Mouse (Mus musculus) limb, embryonic 12.5 days (tissue): ENCODE measurements around the gene Slc10a7. TPM values are rescaled to one million over a fixed set of nuclear protein-coding genes. Genes with fewer than 3 reads are reported as not detected.

Experiments used
- ATAC-seq: fragments of 200-750 bp; cut with Nextera tagmentation; 2 replicates; pipeline ENCODE4 v1.8.0; 2017; ENCODE audit warnings: low read depth, moderate TSS enrichment; ENCODE audit not compliant: insufficient number of reproducible peaks, insufficient read depth, low FRiP score, low TSS enrichment
- H3K27ac ChIP-seq: fragments of 300-500 bp; sonication (generic); 2 replicates; pipeline ENCODE4 v1.5.1; 2016; ENCODE audit warnings: mild to moderate bottlenecking, moderate library complexity
- H3K27me3 ChIP-seq: fragments of 300-500 bp; sonication (generic); 2 replicates; pipeline ENCODE4 v1.6.1; 2016; ENCODE audit warnings: mild to moderate bottlenecking, moderate library complexity
- H3K36me3 ChIP-seq: fragments of 300-500 bp; sonication (generic); 2 replicates; pipeline ENCODE4 v1.6.1; 2016; ENCODE audit warnings: mild to moderate bottlenecking, moderate library complexity
- H3K4me1 ChIP-seq: fragments of 300-500 bp; sonication (generic); replicated peaks from 2 replicates; pipeline ENCODE4 v1.6.1; 2016
- H3K4me2 ChIP-seq: fragments of 300-500 bp; sonication (generic); 2 replicates; pipeline ENCODE4 v1.6.1; 2016; ENCODE audit warnings: mild to moderate bottlenecking, moderate library complexity
- H3K4me3 ChIP-seq: fragments of 300-500 bp; sonication (generic); replicated peaks from 2 replicates; pipeline ENCODE4 v1.5.1; 2016; ENCODE audit warnings: mild to moderate bottlenecking
- H3K9ac ChIP-seq: fragments of 300-500 bp; sonication (generic); replicated peaks from 2 replicates; pipeline ENCODE4 v1.6.1; 2016; ENCODE audit warnings: mild to moderate bottlenecking, moderate library complexity
- H3K9me3 ChIP-seq: fragments of 300-500 bp; sonication (generic); 2 replicates; pipeline ENCODE4 v1.6.1; 2016; ENCODE audit warnings: mild to moderate bottlenecking, moderate library complexity
- WGBS: fragments of 180-500 bp; shearing (Covaris S2); methylation state at CpG from one replicate; pipeline ENCODE4 v1.1.7; 2016; 5-methylcytosine and 5-hydroxymethylcytosine counted together
- polyA plus RNA-seq: library from polyadenylated mRNA; unstranded; fragments of >200 nt; fragmentation: Nextera tagmentation; extraction: Ambion mirVana; gene quantifications from 2 replicates; pipeline ENCODE4 v1.2.1, GENCODE M21; 2016

The Slc10a7 gene
- polyA plus RNA-seq, 1 experiment from 2014 or later = 17.5 TPM

- Histone ChIP-seq H3K9ac (no peak overlapping the region), H3K27ac (peak overlapping the region; percentile 96), H3K4me3 (no peak overlapping the region), H3K4me1 (peaks cover 35% of the 10 kb centered on the region), H3K4me2 (peak overlapping the region; percentile 17; the same call in 1 of the 2 replicates), H3K27me3 (no peaks in the 10 kb centered on the region), H3K36me3 (no peaks in the 10 kb centered on the region), H3K9me3 (no peaks in the 10 kb centered on the region)
- WGBS = 61% methylated on average over 3 of the region's 3 CpGs
- ATAC-seq = 0 out of 2 replicates have a peak, but pooled peaks have one; percentile 5
These were observed 232.3 kb downstream of the Slc10a7 start for GRCm38 (mm10) chr8:78741496-78741895.

DNA sequence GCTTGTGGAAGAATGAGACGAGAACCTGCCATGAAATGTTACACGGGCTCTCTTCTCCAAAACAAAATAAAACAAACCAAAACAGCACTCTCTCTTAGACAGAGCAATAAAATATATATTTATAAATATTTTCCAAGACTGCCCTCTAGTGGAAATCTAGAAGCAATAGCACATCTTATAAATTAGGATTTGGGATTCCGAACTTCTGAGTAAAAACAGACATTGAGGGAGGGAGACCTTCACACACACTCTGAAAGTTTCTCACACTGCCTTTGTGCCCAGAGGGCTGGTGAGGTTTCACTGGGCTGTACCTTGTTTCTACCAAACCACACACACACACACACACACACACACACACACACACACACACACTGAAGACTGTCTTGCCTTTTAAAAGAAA lies 232.8 kb downstream of the Slc10a7 start:
- H3K4me2 ChIP-seq = peak overlapping the region; percentile 17; the same call in 1 of the 2 replicates
- WGBS = 17% methylated on average over 3 of the region's 3 CpGs
- ATAC-seq = peak; percentile 71

GRCm38 (mm10) chr8:78742453-78742852 lies 233.3 kb downstream of the Slc10a7 start:
- Histone ChIP-seq H3K9me3 (no peaks in the 10 kb centered on the region), H3K4me1 (peaks cover 35% of the 10 kb centered on the region), H3K27ac (peak overlapping the region; percentile 96), H3K9ac (no peak overlapping the region), H3K36me3 (no peaks in the 10 kb centered on the region), H3K4me2 (no peak overlapping the region), H3K27me3 (no peaks in the 10 kb centered on the region), H3K4me3 (no peak overlapping the region)
- WGBS = 21% methylated on average over 2 of the region's 2 CpGs
- peak; percentile 90 for ATAC-seq

More for the DNA sequence above, 232.8 kb downstream of the Slc10a7 start:
- H3K9me3 ChIP-seq = no peaks in the 10 kb centered on the region
- H3K36me3 ChIP-seq = no peaks in the 10 kb centered on the region
- H3K27me3 ChIP-seq = no peaks in the 10 kb centered on the region
- peaks cover 35% of the 10 kb centered on the region for H3K4me1 ChIP-seq
- H3K9ac ChIP-seq = no peak overlapping the region
- peak overlapping the region; percentile 96 for H3K27ac ChIP-seq
- H3K4me3 ChIP-seq = no peak overlapping the region

GRCm38 (mm10) chr8:78747052-78747451 lies 237.9 kb downstream of the Slc10a7 start:
- H3K9me3 ChIP-seq = no peaks in the 10 kb centered on the region
- H3K4me1 ChIP-seq = peaks cover 31% of the 10 kb centered on the region
- H3K36me3 ChIP-seq = no peaks in the 10 kb centered on the region
- no peak overlapping the region for H3K4me3 ChIP-seq
- no peak overlapping the region for H3K4me2 ChIP-seq
- H3K27me3 ChIP-seq = no peaks in the 10 kb centered on the region; the same call in 1 of the 2 replicates
- H3K27ac ChIP-seq = no peak overlapping the region
- no peak overlapping the region for H3K9ac ChIP-seq
- no peak for ATAC-seq

DNA sequence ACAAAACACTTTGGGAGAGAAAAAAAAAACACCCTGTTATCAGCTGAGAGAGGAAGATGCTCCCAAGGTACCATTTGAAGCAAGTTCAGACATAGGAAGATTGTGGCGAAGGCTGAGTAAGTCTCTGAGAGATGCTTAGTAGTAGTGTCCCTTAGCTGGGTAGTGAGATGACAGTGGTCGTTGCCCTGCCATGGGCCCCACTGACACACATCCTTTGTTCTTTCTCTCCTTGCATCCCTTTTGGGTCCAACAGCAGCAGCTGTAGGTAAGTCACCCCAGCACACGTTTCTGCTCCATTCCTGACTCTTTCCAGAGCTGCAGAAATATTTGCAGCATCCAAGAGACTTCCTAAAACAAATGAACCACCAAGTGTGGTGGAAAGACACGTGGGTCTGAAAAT lies 239.6 kb downstream of the Slc10a7 start:
- H3K9me3 ChIP-seq = no peaks in the 10 kb centered on the region

DNA sequence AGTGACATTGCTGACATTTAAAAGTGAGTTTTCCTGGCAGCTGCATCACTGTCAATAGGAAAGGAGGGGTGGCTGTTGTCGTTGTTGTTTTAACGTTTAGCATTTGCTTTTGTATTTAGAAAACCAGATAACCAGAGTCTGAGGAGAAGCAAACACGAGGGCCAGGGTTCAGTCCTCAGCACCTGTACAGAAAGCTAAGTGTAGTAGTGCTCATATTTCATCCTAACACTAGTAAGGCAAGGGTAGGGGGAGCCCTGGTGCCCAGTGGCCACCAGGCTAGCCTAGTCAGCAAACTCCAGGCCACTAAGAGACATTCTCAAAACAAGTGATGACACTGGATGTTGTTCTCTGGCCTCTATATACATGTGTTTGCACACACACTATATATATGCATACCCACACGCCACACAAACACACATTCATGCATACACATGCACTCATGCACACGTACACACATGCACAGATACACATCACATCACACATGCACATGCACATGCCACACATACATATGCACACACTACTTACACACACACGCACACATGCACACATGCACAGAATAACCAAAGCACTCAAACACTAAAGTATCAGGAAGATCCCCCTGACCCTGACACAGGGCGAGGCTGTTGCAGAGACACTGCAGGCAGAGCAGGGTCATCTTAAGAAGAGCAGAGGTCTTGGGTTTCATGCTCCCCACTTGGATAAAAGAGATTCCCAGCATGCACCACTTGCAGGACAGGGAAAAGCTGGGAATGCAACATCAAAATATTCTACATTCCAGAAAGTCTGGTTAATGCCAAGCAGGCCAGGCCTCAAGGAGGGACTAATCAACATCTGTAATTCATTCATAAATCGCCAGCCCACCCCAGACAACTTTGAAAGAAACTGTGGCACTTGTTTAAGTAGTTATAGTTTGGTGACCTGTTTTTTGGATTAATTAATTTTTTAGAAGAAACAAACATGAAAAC lies 241.0 kb downstream of the Slc10a7 start:
- H3K27ac ChIP-seq = peak overlapping the region; percentile 64; the same call in 1 of the 2 replicates
- H3K9ac ChIP-seq = no peak overlapping the region
- no peak overlapping the region for H3K4me3 ChIP-seq
- no peak overlapping the region for H3K4me2 ChIP-seq
- no peaks in the 10 kb centered on the region for H3K36me3 ChIP-seq
- no peak for ATAC-seq
- peaks cover 29% of the 10 kb centered on the region for H3K4me1 ChIP-seq
- H3K27me3 ChIP-seq = no peaks in the 10 kb centered on the region; the same call in 1 of the 2 replicates
- no peaks in the 10 kb centered on the region for H3K9me3 ChIP-seq
- 68% methylated on average over 8 of the region's 8 CpGs for WGBS

More for the DNA sequence above, 239.6 kb downstream of the Slc10a7 start:
- 0 out of 2 replicates have a peak overlapping the region, but pooled peaks have one; percentile 29 for H3K27ac ChIP-seq
- no peaks in the 10 kb centered on the region for H3K36me3 ChIP-seq
- no peak overlapping the region for H3K4me2 ChIP-seq
- no peak overlapping the region for H3K4me3 ChIP-seq
- no peak overlapping the region for H3K9ac ChIP-seq
- H3K4me1 ChIP-seq = peaks cover 26% of the 10 kb centered on the region
- no peaks in the 10 kb centered on the region; the same call in 1 of the 2 replicates for H3K27me3 ChIP-seq
- ATAC-seq = no peak
- WGBS = 77% methylated on average over 4 of the region's 4 CpGs

DNA sequence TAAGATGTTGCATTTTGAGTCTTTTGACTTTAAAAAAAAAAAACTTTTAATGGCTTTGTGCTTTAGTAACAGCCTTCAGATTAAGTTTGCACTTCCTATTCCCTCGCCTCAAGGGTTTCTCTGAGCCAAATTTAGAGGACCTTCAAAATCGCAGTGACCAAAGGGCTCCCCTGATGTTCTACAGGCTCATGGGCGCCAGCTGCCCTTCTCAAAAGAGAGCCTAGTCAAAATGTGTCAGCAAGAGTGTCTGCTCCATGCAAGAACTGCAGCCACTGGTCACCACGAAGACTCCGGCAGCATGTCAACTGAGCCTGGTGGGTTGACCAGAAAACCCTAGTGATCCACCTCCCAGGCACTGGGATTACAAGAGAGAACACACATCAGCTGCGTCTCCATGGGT lies 242.0 kb downstream of the Slc10a7 start:
- Histone ChIP-seq H3K4me2 (no peak overlapping the region), H3K4me1 (peaks cover 29% of the 10 kb centered on the region), H3K27ac (peak overlapping the region; percentile 64; the same call in 1 of the 2 replicates), H3K4me3 (no peak overlapping the region), H3K36me3 (no peaks in the 10 kb centered on the region), H3K9ac (no peak overlapping the region), H3K9me3 (no peaks in the 10 kb centered on the region), H3K27me3 (no peaks in the 10 kb centered on the region; the same call in 1 of the 2 replicates)
- ATAC-seq = no peak
- 87% methylated on average over 6 of the region's 6 CpGs for WGBS

DNA sequence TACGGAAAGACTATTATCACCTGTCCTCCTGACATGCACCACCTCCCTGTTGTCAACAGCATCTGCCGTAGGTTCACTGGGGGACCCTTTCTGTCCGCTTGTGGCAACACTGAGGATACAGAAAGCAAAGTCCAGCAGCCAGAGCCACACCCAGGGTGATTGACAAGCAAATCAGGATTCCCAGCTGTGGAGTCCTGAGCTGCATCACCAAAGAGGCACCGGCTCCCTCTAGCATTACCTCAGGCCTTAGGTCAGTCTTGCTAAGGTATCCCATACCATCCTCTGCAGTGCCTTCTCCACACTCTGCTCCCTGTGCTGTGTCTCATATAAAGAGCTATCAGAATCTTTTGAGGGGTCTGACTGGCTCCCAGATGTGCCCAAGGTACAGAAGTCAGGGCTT lies 245.8 kb downstream of the Slc10a7 start:
- no peak overlapping the region for H3K27ac ChIP-seq
- H3K9ac ChIP-seq = no peak overlapping the region
- no peaks in the 10 kb centered on the region for H3K9me3 ChIP-seq
- WGBS = 78% methylated on average over 4 of the region's 4 CpGs
- ATAC-seq = no peak
- H3K4me3 ChIP-seq = no peak overlapping the region
- H3K4me1 ChIP-seq = peaks cover 20% of the 10 kb centered on the region
- no peaks in the 10 kb centered on the region for H3K36me3 ChIP-seq
- no peaks in the 10 kb centered on the region for H3K27me3 ChIP-seq
- H3K4me2 ChIP-seq = no peak overlapping the region

- Histone ChIP-seq H3K27me3 (no peaks in the 10 kb centered on the region), H3K36me3 (no peaks in the 10 kb centered on the region), H3K4me2 (no peak overlapping the region), H3K4me3 (no peak overlapping the region), H3K9me3 (peaks cover 12% of the 10 kb centered on the region; the same call in 1 of the 2 replicates), H3K9ac (no peak overlapping the region), H3K4me1 (0 out of 2 replicates have a peak, but pooled peaks cover 3% of the 10 kb centered on the region), H3K27ac (no peak overlapping the region)
- ATAC-seq = no peak
These were observed 250.0 kb downstream of the Slc10a7 start for GRCm38 (mm10) chr8:78759139-78759538.

- H3K9ac ChIP-seq = no peak overlapping the region
- H3K4me1 ChIP-seq = no peaks in the 10 kb centered on the region
- no peak overlapping the region for H3K4me3 ChIP-seq
- no peak for ATAC-seq
- H3K27ac ChIP-seq = no peak overlapping the region
- no peaks in the 10 kb centered on the region for H3K36me3 ChIP-seq
- H3K27me3 ChIP-seq = no peaks in the 10 kb centered on the region
- H3K4me2 ChIP-seq = no peak overlapping the region
- H3K9me3 ChIP-seq = peaks cover 12% of the 10 kb centered on the region; the same call in 1 of the 2 replicates
These were observed 255.8 kb downstream of the Slc10a7 start for GRCm38 (mm10) chr8:78764976-78765375.

DNA sequence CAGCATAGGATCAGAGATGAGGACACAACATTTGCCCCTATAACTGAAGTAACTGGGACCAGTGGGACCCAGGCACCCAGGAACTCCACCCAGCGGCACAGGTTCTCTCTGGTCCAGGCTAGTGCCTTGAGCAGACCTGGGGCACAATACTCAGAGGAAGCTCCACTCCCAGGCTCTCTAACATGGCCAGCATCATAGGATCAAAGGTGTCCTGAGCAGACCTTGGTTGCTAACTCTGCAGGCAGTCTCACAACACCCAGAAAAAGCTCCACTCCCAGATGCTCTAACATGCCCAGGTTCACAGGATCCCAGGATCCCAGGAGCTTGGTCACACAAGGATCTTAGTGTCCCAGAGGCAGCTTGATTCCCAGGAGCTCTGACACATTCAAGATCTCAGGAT lies 256.4 kb downstream of the Slc10a7 start:
- H3K9me3 ChIP-seq = peaks cover 12% of the 10 kb centered on the region; the same call in 1 of the 2 replicates
- WGBS = 81% methylated on average over 1 of the region's 1 CpGs
- no peak overlapping the region for H3K27ac ChIP-seq
- H3K4me2 ChIP-seq = no peak overlapping the region
- H3K9ac ChIP-seq = no peak overlapping the region
- H3K4me1 ChIP-seq = no peaks in the 10 kb centered on the region
- H3K27me3 ChIP-seq = no peaks in the 10 kb centered on the region
- no peak for ATAC-seq
- H3K4me3 ChIP-seq = no peak overlapping the region
- no peaks in the 10 kb centered on the region for H3K36me3 ChIP-seq
